In genomic region chr4:126102061-126102841, GRCm38 (mm10) we compare ENCODE assay signal across 8 mouse cellular contexts. TPM values are rescaled to one million over a fixed set of nuclear protein-coding genes. Genes with fewer than 3 reads are reported as not detected.
DNase-seq lines count a peak whose midpoint lies in the region; ATAC-seq lines count a peak whose summit lies in the region.

No protein-coding gene starts in this region.

- ATAC-seq in forebrain, embryonic 16.5 days: no peak
- no peak for ATAC-seq in kidney, embryonic 14.5 days (ENCODE audit: low FRiP score, low TSS enrichment)
- no peak for ATAC-seq in lung, embryonic 16.5 days (ENCODE audit: low read depth)
- ATAC-seq in stomach, embryonic 15.5 days (ENCODE audit: insufficient read depth, low FRiP score, low read depth): no peak
- no peak for ATAC-seq in cerebellum, adult (ENCODE audit: insufficient number of reproducible peaks, low FRiP score, low TSS enrichment)

- no peaks in the 10 kb centered on the region for H3K9me3 ChIP-seq in forebrain, embryonic 16.5 days (ENCODE audit: control insufficient read depth, low read length)
- no peaks in the 10 kb centered on the region for H3K9me3 ChIP-seq in kidney, embryonic 14.5 days (ENCODE audit: control insufficient read depth, low read length)
- H3K9me3 ChIP-seq in lung, embryonic 16.5 days (ENCODE audit: control insufficient read depth, low read length): no peaks in the 10 kb centered on the region
- H3K9me3 ChIP-seq in stomach, embryonic 15.5 days: no peaks in the 10 kb centered on the region

- no peaks in the 10 kb centered on the region for H3K36me3 ChIP-seq in forebrain, embryonic 16.5 days (ENCODE audit: control insufficient read depth, insufficient read depth)
- peaks cover 10% of the 10 kb centered on the region; the same call in 1 of the 2 replicates for H3K36me3 ChIP-seq in kidney, embryonic 14.5 days (ENCODE audit: control insufficient read depth, insufficient read depth, low read length)
- H3K36me3 ChIP-seq in lung, embryonic 16.5 days (ENCODE audit: control insufficient read depth, insufficient read depth, low read length): peaks cover 4% of the 10 kb centered on the region; the same call in 1 of the 2 replicates
- no peaks in the 10 kb centered on the region for H3K36me3 ChIP-seq in stomach, embryonic 15.5 days

- H3K27me3 ChIP-seq in forebrain, embryonic 16.5 days (replicated peaks; ENCODE audit: control insufficient read depth, insufficient read depth, low read length): no peaks in the 10 kb centered on the region
- no peaks in the 10 kb centered on the region for H3K27me3 ChIP-seq in kidney, embryonic 14.5 days (ENCODE audit: control insufficient read depth, insufficient read depth, low read length)
- H3K27me3 ChIP-seq in lung, embryonic 16.5 days (ENCODE audit: control insufficient read depth, insufficient read depth, low read depth, low read length): no peaks in the 10 kb centered on the region
- H3K27me3 ChIP-seq in stomach, embryonic 15.5 days (replicated peaks): no peaks in the 10 kb centered on the region

- H3K27ac ChIP-seq in forebrain, embryonic 16.5 days (ENCODE audit: low read length): peak overlapping the region; percentile 83
- peak overlapping the region; percentile 79; the same call in 1 of the 2 replicates for H3K27ac ChIP-seq in kidney, embryonic 14.5 days (ENCODE audit: low read depth, low read length)
- H3K27ac ChIP-seq in lung, embryonic 16.5 days (ENCODE audit: low read length): peak overlapping the region; percentile 95
- H3K27ac ChIP-seq in stomach, embryonic 15.5 days: peak overlapping the region; percentile 92

- H3K4me2 ChIP-seq in forebrain, embryonic 16.5 days (ENCODE audit: low read length): no peak overlapping the region; the same call in 1 of the 2 replicates
- peak overlapping the region; percentile 74 for H3K4me2 ChIP-seq in kidney, embryonic 14.5 days (replicated peaks; ENCODE audit: low read depth, low read length)
- peak overlapping the region; percentile 85 for H3K4me2 ChIP-seq in lung, embryonic 16.5 days (ENCODE audit: low read depth, low read length)
- peak overlapping the region; percentile 91 for H3K4me2 ChIP-seq in stomach, embryonic 15.5 days

- peaks cover 42% of the 10 kb centered on the region for H3K4me1 ChIP-seq in forebrain, embryonic 16.5 days (replicated peaks; ENCODE audit: control insufficient read depth, insufficient read depth, low read length)
- peaks cover 25% of the 10 kb centered on the region for H3K4me1 ChIP-seq in kidney, embryonic 14.5 days (ENCODE audit: control insufficient read depth, insufficient read depth, low read length)
- H3K4me1 ChIP-seq in lung, embryonic 16.5 days (replicated peaks; ENCODE audit: control insufficient read depth, insufficient read depth, low read length): peaks cover 23% of the 10 kb centered on the region
- peaks cover 29% of the 10 kb centered on the region for H3K4me1 ChIP-seq in stomach, embryonic 15.5 days

- DNase-seq in left cerebral cortex, adult 18-20 months (ENCODE audit: low spot score in 2 of 2): peak; percentile 40 to 44
- DNase-seq in left cerebral cortex, adult 11 months (ENCODE audit: low spot score): no peak
- peak; percentile 42 to 54 for DNase-seq in adrenal gland, postnatal 36 days

- no peak overlapping the region for H3K9ac ChIP-seq in forebrain, embryonic 16.5 days (replicated peaks; ENCODE audit: low read depth, low read length)
- 0 out of 2 replicates have a peak overlapping the region, but pooled peaks have one; percentile 42 for H3K9ac ChIP-seq in kidney, embryonic 14.5 days (ENCODE audit: low read depth, low read length)
- peak overlapping the region; percentile 29; the same call in 1 of the 2 replicates for H3K9ac ChIP-seq in lung, embryonic 16.5 days (ENCODE audit: low read length)
- H3K9ac ChIP-seq in stomach, embryonic 15.5 days: no peak overlapping the region

- 39% methylated on average over 7 of the region's 7 CpGs for WGBS in forebrain, embryonic 16.5 days
- WGBS in kidney, embryonic 14.5 days: 39% methylated on average over 7 of the region's 7 CpGs
- 41% methylated on average over 7 of the region's 7 CpGs for WGBS in lung, embryonic 16.5 days
- WGBS in stomach, embryonic 15.5 days: 42% methylated on average over 7 of the region's 7 CpGs

- no peak overlapping the region for H3K4me3 ChIP-seq in forebrain, embryonic 16.5 days (replicated peaks; ENCODE audit: low read length)
- no peak overlapping the region for H3K4me3 ChIP-seq in kidney, embryonic 14.5 days (ENCODE audit: low read length)
- no peak overlapping the region for H3K4me3 ChIP-seq in lung, embryonic 16.5 days (ENCODE audit: low read length)
- no peak overlapping the region for H3K4me3 ChIP-seq in stomach, embryonic 15.5 days (replicated peaks)

RNA-seq across cellular contexts. Expression of gene Stk40, which starts 1.5 kb away (rescaled TPM):
- total RNA-seq in left cerebral cortex, adult 18-20 months (2021): 10 to 100 TPM; 43.5 to 48.3 TPM
- total RNA-seq in adrenal gland, postnatal 36 days (2021): 10 to 100 TPM; 52.4 to 63.1 TPM
- polyA plus RNA-seq in forebrain, embryonic 16.5 days (2015; fragmentation: Nextera tagmentation; extraction: Ambion mirVana): 33.5 and 34.7 TPM in 2 replicates
- polyA plus RNA-seq in kidney, embryonic 14.5 days (2014; fragmentation: Nextera tagmentation; extraction: Ambion mirVana): 19.1 and 24.9 TPM in 2 replicates
- 37.7 and 40.3 TPM in 2 replicates for polyA plus RNA-seq in lung, embryonic 16.5 days (2015; fragmentation: Nextera tagmentation; extraction: Ambion mirVana)
- polyA plus RNA-seq in stomach, embryonic 15.5 days (2015; fragmentation: Nextera tagmentation; extraction: Ambion mirVana): 28.6 and 29.1 TPM in 2 replicates

RNA-seq across cellular contexts. Expression of gene Lsm10, which starts 5.8 kb away (rescaled TPM):
- 10 to 100 TPM; 12.2 to 17.6 TPM for total RNA-seq in left cerebral cortex, adult 18-20 months (2021)
- total RNA-seq in adrenal gland, postnatal 36 days (2021): 10 to 100 TPM; 21.8 to 40.1 TPM
- 60.2 and 60.6 TPM in 2 replicates for polyA plus RNA-seq in forebrain, embryonic 16.5 days (2015; fragmentation: Nextera tagmentation; extraction: Ambion mirVana)
- 47.3 and 52.4 TPM in 2 replicates for polyA plus RNA-seq in kidney, embryonic 14.5 days (2014; fragmentation: Nextera tagmentation; extraction: Ambion mirVana)
- 57.2 and 57.7 TPM in 2 replicates for polyA plus RNA-seq in lung, embryonic 16.5 days (2015; fragmentation: Nextera tagmentation; extraction: Ambion mirVana)
- polyA plus RNA-seq in stomach, embryonic 15.5 days (2015; fragmentation: Nextera tagmentation; extraction: Ambion mirVana): 46.7 and 48.0 TPM in 2 replicates

RNA-seq across cellular contexts. Expression of gene Oscp1, which starts 43.9 kb away (rescaled TPM):
- 10 to 100 TPM; 54.5 TPM for total RNA-seq in left cerebral cortex, adult 18-20 months (2021)
- total RNA-seq in adrenal gland, postnatal 36 days (2021): 10 to 100 TPM in 1 of 2 experiments, 1 to 10 TPM in 1; 9.7 to 15.2 TPM
- 30.4 and 33.4 TPM in 2 replicates for polyA plus RNA-seq in forebrain, embryonic 16.5 days (2015; fragmentation: Nextera tagmentation; extraction: Ambion mirVana)
- 17.7 and 19.6 TPM in 2 replicates for polyA plus RNA-seq in kidney, embryonic 14.5 days (2014; fragmentation: Nextera tagmentation; extraction: Ambion mirVana)
- polyA plus RNA-seq in lung, embryonic 16.5 days (2015; fragmentation: Nextera tagmentation; extraction: Ambion mirVana): 21.8 and 23.7 TPM in 2 replicates
- 13.5 and 13.9 TPM in 2 replicates for polyA plus RNA-seq in stomach, embryonic 15.5 days (2015; fragmentation: Nextera tagmentation; extraction: Ambion mirVana)

RNA-seq across cellular contexts. Expression of gene Eva1b, which starts 45.3 kb away (rescaled TPM):
- total RNA-seq in left cerebral cortex, adult 18-20 months (2021): 1 to 10 TPM; 2.4 to 2.9 TPM
- total RNA-seq in adrenal gland, postnatal 36 days (2021): 10 to 100 TPM; 24.1 to 29.0 TPM
- 10.1 and 10.2 TPM in 2 replicates for polyA plus RNA-seq in forebrain, embryonic 16.5 days (2015; fragmentation: Nextera tagmentation; extraction: Ambion mirVana)
- 96.1 and 124 TPM in 2 replicates for polyA plus RNA-seq in kidney, embryonic 14.5 days (2014; fragmentation: Nextera tagmentation; extraction: Ambion mirVana)
- 98.0 and 108 TPM in 2 replicates for polyA plus RNA-seq in lung, embryonic 16.5 days (2015; fragmentation: Nextera tagmentation; extraction: Ambion mirVana)
- polyA plus RNA-seq in stomach, embryonic 15.5 days (2015; fragmentation: Nextera tagmentation; extraction: Ambion mirVana): 59.0 and 60.0 TPM in 2 replicates

RNA-seq across cellular contexts. Expression of gene Mrps15, which starts 55.5 kb away (rescaled TPM):
- total RNA-seq in left cerebral cortex, adult 18-20 months (2021): 10 to 100 TPM; 43.7 to 52.4 TPM
- 10 to 100 TPM; 76.6 to 90.3 TPM for total RNA-seq in adrenal gland, postnatal 36 days (2021)
- 103 and 115 TPM in 2 replicates for polyA plus RNA-seq in forebrain, embryonic 16.5 days (2015; fragmentation: Nextera tagmentation; extraction: Ambion mirVana)
- 154 and 177 TPM in 2 replicates for polyA plus RNA-seq in kidney, embryonic 14.5 days (2014; fragmentation: Nextera tagmentation; extraction: Ambion mirVana)
- polyA plus RNA-seq in lung, embryonic 16.5 days (2015; fragmentation: Nextera tagmentation; extraction: Ambion mirVana): 116 and 135 TPM in 2 replicates
- 141 and 151 TPM in 2 replicates for polyA plus RNA-seq in stomach, embryonic 15.5 days (2015; fragmentation: Nextera tagmentation; extraction: Ambion mirVana)

Comparison
In these comparisons a context has a peak if more than half of its experiments do, and no peak if none do; other contexts are left out.
1. H3K9ac ChIP-seq: peak in kidney, embryonic 14.5 days (single experiment) and lung, embryonic 16.5 days (single experiment); none in forebrain, embryonic 16.5 days (single experiment) and stomach, embryonic 15.5 days (single experiment).
2. Peak in every context shown above with its lines, with median percentiles within 50 percentile points of each other: H3K27ac ChIP-seq.